Comparison of ENCODE assay signal across 18 mouse cellular contexts in the genomic region with DNA sequence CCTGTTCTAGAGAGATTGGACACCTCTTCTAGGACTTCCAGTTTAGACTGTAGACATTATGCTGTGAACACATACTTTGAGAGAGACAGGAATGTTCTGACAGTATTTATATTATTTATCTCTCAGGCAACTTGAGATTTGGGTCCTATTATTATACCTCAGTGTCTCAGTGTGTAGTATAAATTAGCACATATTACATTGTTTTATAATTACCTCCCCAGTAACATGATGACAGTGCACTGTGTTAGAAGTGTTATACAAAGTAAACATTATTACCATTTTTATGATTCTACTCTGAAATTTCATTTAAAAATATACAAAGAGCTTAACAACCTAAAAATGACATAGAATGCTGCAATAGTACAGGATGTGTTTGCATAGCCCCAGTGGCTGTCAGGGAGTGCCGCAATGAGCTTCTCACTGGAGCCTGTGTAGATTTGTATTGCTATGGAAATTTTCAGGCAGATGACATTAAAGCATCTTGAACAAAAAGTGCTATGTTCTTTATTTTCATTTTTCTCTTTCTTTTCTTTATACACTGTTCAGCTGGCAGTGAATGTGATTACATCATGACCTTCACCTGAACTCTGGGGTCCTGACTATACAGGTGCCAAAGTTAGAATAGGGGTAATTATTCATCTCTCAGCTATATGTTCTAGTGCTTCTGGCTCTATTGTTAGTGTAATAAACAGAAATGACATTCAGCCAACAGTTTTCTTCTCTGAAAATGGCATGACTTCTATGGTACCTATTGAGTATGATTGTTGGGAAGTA.
"Had no signal": no experiment of that assay in that cellular context is flagged by ENCODE, and none has a peak within 500 bp of the region (broad histone marks: within the 10 kb centered on the region; RNA-seq: fewer than 3 reads in every experiment).

No protein-coding gene starts in this region.

- H3K36me3 ChIP-seq: midbrain, embryonic 10.5 days; midbrain, embryonic 12.5 days; neural tube, embryonic 13.5 days; neural tube, embryonic 15.5 days had no signal

- H3K9me3 ChIP-seq: midbrain, embryonic 10.5 days; midbrain, embryonic 12.5 days; neural tube, embryonic 13.5 days; neural tube, embryonic 15.5 days had no signal

- H3K27ac ChIP-seq: midbrain, embryonic 10.5 days; midbrain, embryonic 12.5 days; neural tube, embryonic 13.5 days; neural tube, embryonic 15.5 days had no signal

- H3K4me3 ChIP-seq: midbrain, embryonic 10.5 days; midbrain, embryonic 12.5 days; myocyte; neural tube, embryonic 13.5 days; neural tube, embryonic 15.5 days had no signal

- DNase-seq: lung, embryonic 14.5 days; lung, postnatal 10 days; lung, postnatal 4 days; midbrain, embryonic 14.5 days; retina, postnatal 1 day; right cerebral cortex, adult 18-20 months; right cerebral cortex, postnatal 25 days; right cerebral cortex, postnatal 4 days; spleen, adult 18-20 months; thymus, adult 18-20 months; thymus, postnatal 14 days; thymus, postnatal 36 days had no signal

- H3K4me2 ChIP-seq: lung, embryonic 14.5 days; midbrain, embryonic 12.5 days; neural tube, embryonic 13.5 days; neural tube, embryonic 15.5 days had no signal

- ATAC-seq: midbrain, embryonic 16.5 days had no signal

- H3K27me3 ChIP-seq: midbrain, embryonic 12.5 days; neural tube, embryonic 13.5 days; neural tube, embryonic 15.5 days had no signal

- H3K9ac ChIP-seq: lung, embryonic 14.5 days; midbrain, embryonic 12.5 days; neural tube, embryonic 13.5 days; neural tube, embryonic 15.5 days had no signal

- H3K4me1 ChIP-seq: midbrain, embryonic 10.5 days; midbrain, embryonic 12.5 days; neural tube, embryonic 13.5 days; neural tube, embryonic 15.5 days had no signal
